Mouse (Mus musculus): ENCODE results near the gene Cd276. TPM values are rescaled to one million over a fixed set of nuclear protein-coding genes. Genes with fewer than 3 reads are reported as not detected.

Cd276 gene
- polyA plus RNA-seq, 1 experiment from 2014 or later = 58.6 TPM

- Histone ChIP-seq H3K36me3 (peaks cover 17% of the 10 kb centered on the region), H3K27ac (no peak overlapping the region), H3K4me3 (no peak overlapping the region), H3K9ac (no peak overlapping the region), H3K9me3 (no peaks in the 10 kb centered on the region), H3K27me3 (no peaks in the 10 kb centered on the region), H3K4me1 (0 out of 2 replicates have a peak, but pooled peaks cover 4% of the 10 kb centered on the region), H3K4me2 (no peak overlapping the region)
- no peak for ATAC-seq (ENCODE audit: insufficient number of reproducible peaks, insufficient read depth, low FRiP score, low TSS enrichment, low read depth)
- WGBS = 75% methylated on average over 4 of the region's 4 CpGs
Measured at GRCm38 (mm10) chr9:58497942-58498341, 57.3 kb downstream of the Cd276 start.

GRCm38 (mm10) chr9:58496470-58497182 lies 58.6 kb downstream of the Cd276 start:
- H3K27ac ChIP-seq = no peak overlapping the region
- H3K4me2 ChIP-seq = no peak overlapping the region
- no peak for ATAC-seq (ENCODE audit: insufficient number of reproducible peaks, insufficient read depth, low FRiP score, low TSS enrichment, low read depth)
- 31% methylated on average over 4 of the region's 4 CpGs for WGBS
- H3K4me3 ChIP-seq = no peak overlapping the region
- no peaks in the 10 kb centered on the region for H3K27me3 ChIP-seq
- H3K36me3 ChIP-seq = peaks cover 24% of the 10 kb centered on the region
- peaks cover 11% of the 10 kb centered on the region; the same call in 1 of the 2 replicates for H3K4me1 ChIP-seq
- no peaks in the 10 kb centered on the region for H3K9me3 ChIP-seq
- H3K9ac ChIP-seq = no peak overlapping the region

GRCm38 (mm10) chr9:58495035-58495434 lies 60.2 kb downstream of the Cd276 start:
- Histone ChIP-seq H3K4me3 (no peak overlapping the region), H3K9ac (no peak overlapping the region), H3K4me1 (peaks cover 26% of the 10 kb centered on the region), H3K27ac (no peak overlapping the region), H3K4me2 (no peak overlapping the region), H3K9me3 (no peaks in the 10 kb centered on the region), H3K27me3 (peaks cover 2% of the 10 kb centered on the region; the same call in 1 of the 2 replicates), H3K36me3 (peaks cover 19% of the 10 kb centered on the region)
- WGBS = 63% methylated on average over 2 of the region's 2 CpGs
- no peak for ATAC-seq (ENCODE audit: insufficient number of reproducible peaks, insufficient read depth, low FRiP score, low TSS enrichment, low read depth)

GRCm38 (mm10) chr9:58490391-58490790 lies 64.8 kb downstream of the Cd276 start:
- Histone ChIP-seq H3K9ac (peak overlapping the region; percentile 90), H3K36me3 (peaks cover 10% of the 10 kb centered on the region), H3K4me1 (peaks cover 44% of the 10 kb centered on the region), H3K4me2 (peak overlapping the region; percentile 93), H3K27me3 (peaks cover 24% of the 10 kb centered on the region), H3K4me3 (peak overlapping the region; percentile 76; the same call in 1 of the 2 replicates), H3K9me3 (no peaks in the 10 kb centered on the region), H3K27ac (no peak overlapping the region)
- no peak for ATAC-seq (ENCODE audit: insufficient number of reproducible peaks, insufficient read depth, low FRiP score, low TSS enrichment, low read depth)
- WGBS = 52% methylated on average over 2 of the region's 2 CpGs

GRCm38 (mm10) chr9:58489865-58490165 lies 65.4 kb downstream of the Cd276 start:
- Histone ChIP-seq H3K27ac (0 out of 2 replicates have a peak overlapping the region, but pooled peaks have one; percentile 44), H3K9ac (peak overlapping the region; percentile 90), H3K9me3 (no peaks in the 10 kb centered on the region), H3K4me1 (peaks cover 41% of the 10 kb centered on the region), H3K4me3 (peak overlapping the region; percentile 76), H3K27me3 (peaks cover 27% of the 10 kb centered on the region), H3K36me3 (peaks cover 10% of the 10 kb centered on the region), H3K4me2 (peak overlapping the region; percentile 93)
- no peak for ATAC-seq (ENCODE audit: insufficient number of reproducible peaks, insufficient read depth, low FRiP score, low TSS enrichment, low read depth)
- WGBS = 8% methylated on average over 7 of the region's 7 CpGs

GRCm38 (mm10) chr9:58489133-58489864 lies 65.9 kb downstream of the Cd276 start:
- Histone ChIP-seq H3K4me1 (peaks cover 40% of the 10 kb centered on the region), H3K4me3 (peak overlapping the region; percentile 76), H3K9ac (peak overlapping the region; percentile 90), H3K27ac (0 out of 2 replicates have a peak overlapping the region, but pooled peaks have one; percentile 44), H3K27me3 (peaks cover 27% of the 10 kb centered on the region), H3K9me3 (no peaks in the 10 kb centered on the region), H3K4me2 (peak overlapping the region; percentile 93), H3K36me3 (peaks cover 10% of the 10 kb centered on the region)
- no peak; the same call in 1 of the 2 replicates for ATAC-seq (ENCODE audit: insufficient number of reproducible peaks, insufficient read depth, low FRiP score, low TSS enrichment, low read depth)
- 1% methylated on average over 13 of the region's 13 CpGs for WGBS

GRCm38 (mm10) chr9:58487851-58488801 lies 67.1 kb downstream of the Cd276 start, which contains the start of gene Insyn1:
Gene Insyn1 (plus strand): TSS chr9:58488603.
- Histone ChIP-seq H3K27me3 (peaks cover 27% of the 10 kb centered on the region), H3K9ac (peak within 1 kb of the TSS; percentile 90), H3K4me1 (peaks cover 40% of the 10 kb centered on the region), H3K4me2 (peak within 1 kb of the TSS; percentile 93), H3K4me3 (peak within 1 kb of the TSS; percentile 76), H3K27ac (peak within 1 kb of the TSS; percentile 92), H3K36me3 (peaks cover 9% of the 10 kb centered on the region), H3K9me3 (no peaks in the 10 kb centered on the region)
- ATAC-seq (ENCODE audit: insufficient number of reproducible peaks, insufficient read depth, low FRiP score, low TSS enrichment, low read depth) = peak; percentile 67
- under 1% methylated on average over 74 of the region's 104 CpGs for WGBS

- no peak overlapping the region for H3K9ac ChIP-seq
- H3K4me3 ChIP-seq = no peak overlapping the region
- peaks cover 35% of the 10 kb centered on the region for H3K27me3 ChIP-seq
- ATAC-seq (ENCODE audit: insufficient number of reproducible peaks, insufficient read depth, low FRiP score, low TSS enrichment, low read depth) = no peak
- H3K36me3 ChIP-seq = no peaks in the 10 kb centered on the region; the same call in 1 of the 2 replicates
- H3K4me1 ChIP-seq = peaks cover 37% of the 10 kb centered on the region
- 11% methylated on average over 3 of the region's 3 CpGs for WGBS
- H3K4me2 ChIP-seq = peak overlapping the region; percentile 93
- no peaks in the 10 kb centered on the region for H3K9me3 ChIP-seq
- no peak overlapping the region for H3K27ac ChIP-seq
Measured at GRCm38 (mm10) chr9:58487076-58487475, 68.2 kb downstream of the Cd276 start.

Other genes starting within 250 kb of the Cd276 start
- 30.9 and 41.8 TPM in 2 replicates for gene Loxl1, start 242.3 kb downstream of the Cd276 start, polyA plus RNA-seq (2015; fragmentation: Nextera tagmentation; extraction: Ambion mirVana)
- not detected in 2 replicates for gene Tbc1d21, start 185.0 kb downstream of the Cd276 start, polyA plus RNA-seq (2015; fragmentation: Nextera tagmentation; extraction: Ambion mirVana)
- 3.6 and 5.1 TPM in 2 replicates for gene Insyn1, start 66.8 kb downstream of the Cd276 start, polyA plus RNA-seq (2015; fragmentation: Nextera tagmentation; extraction: Ambion mirVana)
- gene Nptn, start 26.8 kb upstream of the Cd276 start, polyA plus RNA-seq (2015; fragmentation: Nextera tagmentation; extraction: Ambion mirVana) = 106 and 130 TPM in 2 replicates
- 1.7 and 2.4 TPM in 2 replicates for gene Rec114, start 188.5 kb upstream of the Cd276 start, polyA plus RNA-seq (2015; fragmentation: Nextera tagmentation; extraction: Ambion mirVana)

Measured in embryonic facial prominence, embryonic 13.5 days (tissue).